Mouse (Mus musculus) frontal cortex, postnatal 14 days (tissue): Measurements from ENCODE around the gene Apobec4.
"Not testable (repeated sequence)": the region's sequence is repeated elsewhere in the genome, so short reads cannot be mapped to it uniquely, and the experiment has no call there.

Experiments used
- DNase-seq, 2 experiments: peaks; one replicate each; pipeline ENCODE4 v3.0.0; 2022; ENCODE audit warnings: low spot score in 2 of 2

The Apobec4 gene

GRCm38 (mm10) chr1:152766804-152767748, 16.7 kb downstream of the Apobec4 start:
- peak in 1 of 2 experiments; percentile 35 for DNase-seq

- peak; percentile 78 to 82 for DNase-seq
These were observed 17.6 kb downstream of the Apobec4 start for GRCm38 (mm10) chr1:152767749-152768488.

DNA sequence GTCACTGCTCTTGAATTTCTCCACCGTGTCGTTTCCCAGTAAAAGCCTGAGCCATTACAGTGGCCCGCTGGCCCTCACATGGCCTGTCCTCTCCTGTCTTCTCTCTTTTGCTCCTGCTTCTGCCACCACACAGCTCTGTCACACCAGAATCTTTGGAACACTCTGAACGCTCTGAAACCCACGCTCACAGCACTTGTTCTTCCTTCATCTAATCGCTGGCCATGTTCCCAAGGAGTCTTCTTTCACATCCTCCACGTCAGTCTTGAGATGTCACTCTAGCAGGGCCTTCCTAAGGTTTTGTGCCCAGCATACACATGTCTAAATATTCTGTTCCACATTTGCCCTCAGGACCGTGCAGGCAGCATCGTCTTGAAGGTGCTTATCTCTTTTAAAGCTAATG, 20.7 kb downstream of the Apobec4 start:
- DNase-seq: no peak

DNA sequence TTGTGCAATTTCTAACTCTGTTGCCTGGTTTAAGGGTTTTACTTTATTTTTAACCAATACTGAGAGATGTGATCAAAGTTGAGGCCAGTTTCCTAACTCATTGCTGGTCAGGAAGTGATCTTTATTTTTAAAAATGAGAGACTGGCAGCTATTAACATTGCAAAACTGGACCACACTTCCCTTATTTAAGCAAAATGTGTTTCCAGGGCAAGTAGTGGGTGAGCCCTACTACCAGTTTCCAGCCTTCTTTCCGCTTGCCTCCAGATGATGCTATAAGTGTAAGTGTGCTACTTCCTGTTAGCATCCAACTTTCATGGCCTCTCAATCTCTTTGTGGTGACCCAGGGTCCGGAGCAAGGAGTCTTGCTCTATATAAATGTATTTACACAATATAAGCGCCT, 24.2 kb downstream of the Apobec4 start:
- DNase-seq: not testable (repeated sequence)

GRCm38 (mm10) chr1:152779071-152779737, 28.9 kb downstream of the Apobec4 start:
- DNase-seq: peak in 1 of 2 experiments; percentile 48

GRCm38 (mm10) chr1:152784620-152785019, 34.3 kb downstream of the Apobec4 start:
- DNase-seq: no peak

- DNase-seq: not testable (repeated sequence)
These were observed 35.1 kb downstream of the Apobec4 start for GRCm38 (mm10) chr1:152785446-152785845.

- DNase-seq: no peak
These were observed 36.6 kb downstream of the Apobec4 start for GRCm38 (mm10) chr1:152786953-152787352.

DNA sequence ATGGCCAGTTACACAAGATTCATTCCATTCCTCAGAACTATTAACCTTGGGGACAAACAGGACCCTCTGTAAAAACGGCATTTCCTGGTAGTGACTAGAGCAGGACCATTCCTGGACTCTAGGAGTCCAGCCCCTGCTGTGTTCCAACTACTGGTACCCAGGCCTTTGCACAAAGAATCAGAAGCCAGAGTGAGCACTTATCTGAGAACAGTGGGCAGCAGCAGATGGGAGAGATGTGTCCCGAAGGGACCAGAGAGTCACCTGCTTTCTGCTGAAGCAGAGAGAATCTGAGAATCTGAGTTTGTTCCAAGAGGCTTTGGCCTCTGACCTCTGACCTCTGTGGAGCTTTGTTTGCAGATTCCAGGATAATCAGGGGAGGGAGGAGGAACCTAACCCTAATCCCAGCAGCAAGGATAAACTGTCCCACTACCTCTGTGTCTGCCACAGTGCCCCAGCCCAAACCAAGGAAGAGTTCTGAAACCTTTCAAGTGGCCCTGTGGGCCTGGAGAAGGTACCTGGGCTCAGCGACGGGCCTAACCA, 37.8 kb downstream of the Apobec4 start:
- no peak for DNase-seq

DNA sequence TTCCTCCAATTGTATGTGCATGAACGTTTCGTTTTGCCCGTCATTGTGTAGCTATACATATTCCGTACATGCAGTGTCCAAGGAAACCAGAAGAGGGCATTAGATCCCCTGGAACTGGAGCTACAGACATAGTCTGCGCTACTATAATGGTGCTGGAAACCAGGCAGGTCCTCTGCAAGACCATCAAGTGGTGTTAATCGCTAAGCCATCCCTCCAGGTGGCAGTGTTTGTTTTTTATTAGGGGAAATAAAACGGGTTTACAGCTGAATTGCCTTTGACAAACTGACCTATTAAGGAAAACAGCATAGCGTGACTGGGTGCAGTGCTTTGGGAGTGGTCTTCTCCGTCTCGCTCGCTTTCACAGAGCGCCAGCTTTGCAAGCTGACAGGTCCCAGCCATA, 39.9 kb downstream of the Apobec4 start:
- no peak for DNase-seq

GRCm38 (mm10) chr1:152790821-152791220, 40.5 kb downstream of the Apobec4 start:
- DNase-seq: no peak

DNA sequence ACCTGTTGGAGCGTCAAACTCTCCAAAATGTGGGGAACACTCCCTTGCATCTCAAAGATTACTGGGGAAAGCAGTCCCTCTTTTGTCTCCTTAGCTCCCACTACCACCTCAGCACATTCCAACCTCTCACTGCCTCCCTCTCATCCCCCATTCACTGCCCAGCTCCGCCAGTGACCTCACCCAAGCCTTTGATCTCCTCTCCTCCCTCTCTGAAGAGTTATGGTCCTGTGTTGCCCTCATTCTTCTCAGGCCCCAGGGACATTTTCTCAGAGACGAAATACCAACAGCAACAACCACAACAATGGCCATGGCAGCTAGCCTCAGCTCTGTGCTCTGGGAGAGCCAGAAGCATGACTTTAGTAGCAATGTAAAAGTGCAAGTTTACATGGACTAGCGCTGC, 40.9 kb downstream of the Apobec4 start:
- no peak for DNase-seq

DNA sequence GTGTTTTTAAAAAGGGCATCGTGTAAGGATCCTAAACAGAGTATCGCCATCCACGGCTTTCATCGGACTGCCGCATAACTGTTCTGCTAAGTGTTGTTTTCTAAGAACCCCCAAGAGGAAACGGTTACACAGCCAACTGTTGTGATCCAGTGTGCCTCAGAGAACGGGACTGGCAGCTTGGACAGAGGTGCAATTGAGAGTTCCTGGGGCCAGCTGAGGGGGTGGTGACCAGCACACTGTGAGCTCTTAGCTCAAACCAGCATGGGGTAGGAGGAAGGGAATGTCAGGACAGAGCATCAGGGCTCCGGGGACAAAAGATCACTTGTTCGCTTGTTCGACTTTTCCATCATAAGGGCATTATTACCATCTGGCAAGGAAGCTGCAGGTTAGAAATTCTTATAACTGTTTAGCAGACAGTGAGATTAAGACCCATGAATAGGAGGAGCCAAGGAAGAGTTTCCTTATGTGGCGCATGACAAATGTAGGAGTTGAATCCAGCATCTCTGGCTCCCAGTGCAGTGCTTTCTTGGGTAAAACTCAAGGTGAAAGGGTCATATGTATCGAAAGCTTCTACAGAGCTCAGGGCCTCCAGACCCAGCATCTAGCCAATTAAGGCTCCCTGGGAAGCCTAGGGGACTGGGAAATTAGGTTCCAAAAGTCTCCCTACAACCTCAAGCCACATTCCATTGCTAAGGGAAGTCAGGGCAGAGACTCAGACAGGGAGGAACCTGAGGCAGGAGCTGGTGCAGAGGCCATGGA, 42.6 kb downstream of the Apobec4 start:
- peak in 1 of 2 experiments; percentile 50 for DNase-seq

GRCm38 (mm10) chr1:152793495-152794130, 43.3 kb downstream of the Apobec4 start:
- no peak for DNase-seq

DNA sequence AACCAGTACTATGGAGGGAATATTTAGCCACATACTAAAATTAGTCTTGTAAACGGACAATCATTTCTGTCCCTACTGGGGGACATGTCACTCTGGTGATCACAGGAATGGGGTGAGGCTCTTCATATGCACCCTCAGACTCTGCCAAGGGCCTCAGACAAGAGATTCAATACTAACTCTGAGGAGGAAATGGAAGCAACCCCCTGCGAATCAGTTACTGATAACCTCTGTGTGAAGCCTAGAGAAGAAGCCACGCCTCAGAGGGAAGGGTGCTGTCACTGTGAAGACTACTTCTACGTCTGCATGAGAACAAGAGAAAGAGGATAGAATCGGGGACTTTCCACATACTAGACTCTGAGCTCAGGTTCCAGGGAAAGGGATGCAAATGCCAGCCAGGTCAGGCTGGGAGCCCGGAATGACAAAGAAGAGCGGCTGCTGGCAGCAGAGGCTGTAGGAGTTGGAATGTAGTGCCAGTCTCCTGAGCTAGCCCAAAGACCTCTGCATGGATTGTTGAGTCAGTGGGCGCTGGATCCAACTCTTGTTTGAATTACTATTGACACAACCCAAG, 45.4 kb downstream of the Apobec4 start:
- DNase-seq: no peak

DNA sequence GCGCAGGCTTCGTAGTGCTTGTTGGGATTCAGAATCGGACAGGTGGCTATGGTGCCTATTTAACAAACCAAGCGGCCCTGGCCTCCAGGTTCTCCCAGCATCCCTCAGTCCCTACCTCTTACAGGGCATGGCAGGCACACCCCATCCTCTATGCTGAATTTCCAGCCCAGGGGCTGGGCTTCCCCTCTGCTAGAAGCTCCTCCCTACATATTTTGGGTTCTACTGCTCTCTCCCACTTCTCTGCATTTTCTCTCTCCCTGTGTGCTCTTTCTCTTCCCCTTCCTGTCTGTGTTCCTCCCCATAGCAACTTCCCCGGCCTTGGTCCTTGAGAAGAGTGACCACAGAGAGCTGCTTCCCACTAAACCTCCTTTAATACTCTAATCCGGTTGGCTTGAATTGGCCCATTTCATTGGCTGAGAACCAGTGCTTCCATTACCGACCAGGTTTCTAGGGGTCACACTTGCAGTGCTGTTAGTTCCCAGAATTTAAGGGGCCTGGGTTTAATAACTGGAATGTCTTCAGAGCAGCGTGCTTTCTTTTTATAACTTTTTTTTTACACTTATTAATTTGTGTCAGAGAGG, 46.4 kb downstream of the Apobec4 start:
- no peak for DNase-seq

DNA sequence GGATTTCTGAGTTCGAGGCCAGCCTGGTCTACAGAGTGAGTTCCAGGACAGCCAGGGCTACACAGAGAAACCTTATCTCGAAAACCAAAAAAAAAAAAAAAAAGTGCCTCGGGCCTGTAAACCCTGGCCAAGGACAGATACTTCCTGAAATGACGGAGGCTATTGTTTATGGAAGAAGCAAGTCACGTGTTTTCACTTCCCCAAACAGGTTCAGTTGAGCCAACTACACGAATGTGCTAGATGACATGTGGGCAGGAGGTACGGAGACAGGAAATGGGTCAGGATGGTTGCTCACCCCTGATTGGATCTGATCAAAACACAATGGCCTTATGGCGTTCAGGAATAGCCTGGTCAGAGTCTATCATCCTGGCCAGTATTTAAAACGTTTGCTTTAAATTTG, 47.8 kb downstream of the Apobec4 start:
- no peak for DNase-seq

- DNase-seq: no peak
These were observed 49.5 kb downstream of the Apobec4 start, which contains the start of gene Ncf2 for GRCm38 (mm10) chr1:152799897-152800296. Ncf2 (plus strand) TSS chr1:152800194.

GRCm38 (mm10) chr1:152800633-152801176, 50.4 kb downstream of the Apobec4 start:
- no peak for DNase-seq

DNA sequence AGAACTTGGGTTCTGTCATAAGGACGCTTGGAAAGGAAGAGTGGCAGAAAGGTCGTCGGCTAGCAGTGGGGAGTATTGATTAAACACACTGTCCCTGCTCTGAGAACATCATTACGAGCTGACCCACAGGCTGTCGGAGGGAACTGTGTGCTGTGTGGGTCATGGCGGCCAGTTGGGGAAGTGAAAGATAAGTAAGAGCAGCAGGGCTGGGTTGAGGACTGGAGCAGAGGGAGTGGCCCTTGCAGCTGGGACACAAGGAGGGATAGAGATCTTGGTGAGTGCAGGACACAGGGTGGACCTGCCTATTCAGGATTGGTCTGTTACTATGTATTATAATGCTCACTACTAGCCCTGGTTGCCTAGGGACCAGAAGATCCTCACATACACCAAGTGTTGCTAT, 54.6 kb downstream of the Apobec4 start:
- DNase-seq: no peak
